Mouse (Mus musculus) hematopoietic stem cell, adult 5-6 weeks (primary cell): Measurements from ENCODE around the gene Gm44503. TPM values are rescaled to one million over a fixed set of nuclear protein-coding genes. Genes with fewer than 3 reads are reported as not detected.

Experiments used
- ATAC-seq, 2 experiments: fragments of 125-278 bp in 1 of 2; replicated peaks in 1 of 2; 2 replicates each; pipeline ENCODE4 v1.8.0; 2016 to 2017; ENCODE audit warnings: inconsistent platforms in 2 of 2, mild to moderate bottlenecking in 2 of 2, moderate number of reproducible peaks in 2 of 2, low read depth in 1 of 2, moderate TSS enrichment in 1 of 2; ENCODE audit not compliant: low FRiP score in 2 of 2, poor library complexity in 2 of 2, severe bottlenecking in 2 of 2, insufficient read depth in 1 of 2, low TSS enrichment in 1 of 2
- total RNA-seq: library from RNA; stranded (forward); fragments of 172-1452, 232-1000 nt; gene quantifications from 2 replicates; pipeline ENCODE4 v1.2.3, GENCODE M21; 2017

Gm44503 gene
- total RNA-seq, 1 experiment from 2014 or later, result not detected

GRCm38 (mm10) chr9:73002177-73002576 is 43.5 kb downstream of the Gm44503 start:
- no peak for ATAC-seq

GRCm38 (mm10) chr9:73004076-73004475 is 45.4 kb downstream of the Gm44503 start:
- ATAC-seq, result no peak

GRCm38 (mm10) chr9:73005106-73005505 is 46.5 kb downstream of the Gm44503 start:
- no peak for ATAC-seq

- no peak for ATAC-seq
These were observed 47.5 kb downstream of the Gm44503 start for GRCm38 (mm10) chr9:73006175-73006574.

- no peak for ATAC-seq
These were observed 49.7 kb downstream of the Gm44503 start for GRCm38 (mm10) chr9:73008384-73008783.

- ATAC-seq, result no peak
These were observed 54.0 kb downstream of the Gm44503 start for GRCm38 (mm10) chr9:73012629-73013028.

GRCm38 (mm10) chr9:73014724-73015123 is 56.1 kb downstream of the Gm44503 start:
- no peak for ATAC-seq

GRCm38 (mm10) chr9:73019841-73020240 is 61.2 kb downstream of the Gm44503 start:
- ATAC-seq, result no peak

- no peak for ATAC-seq
These were observed 62.0 kb downstream of the Gm44503 start for GRCm38 (mm10) chr9:73020566-73021097.

GRCm38 (mm10) chr9:73025818-73026636 is 67.4 kb downstream of the Gm44503 start:
- no peak for ATAC-seq

GRCm38 (mm10) chr9:73030443-73030842 is 71.8 kb downstream of the Gm44503 start:
- no peak; a peak in 1 of 4 replicates for ATAC-seq

GRCm38 (mm10) chr9:73031421-73031820 is 72.8 kb downstream of the Gm44503 start:
- no peak for ATAC-seq

GRCm38 (mm10) chr9:73033406-73033805 is 74.8 kb downstream of the Gm44503 start:
- no peak for ATAC-seq

- ATAC-seq, result peak; percentile 70 to 87
These were observed 80.7 kb downstream of the Gm44503 start for GRCm38 (mm10) chr9:73039222-73039945.

GRCm38 (mm10) chr9:73040080-73040479 is 81.4 kb downstream of the Gm44503 start, which contains the start of gene Pigb:
Pigb (minus strand) TSS chr9:73040378.
- no peak for ATAC-seq

- peak; percentile 82 to 84 for ATAC-seq
These were observed 85.8 kb downstream of the Gm44503 start, which contains the start of gene Rab27a for GRCm38 (mm10) chr9:73044146-73045079. Rab27a (plus strand) TSS chr9:73044854.

GRCm38 (mm10) chr9:73045204-73045603 is 86.6 kb downstream of the Gm44503 start:
- no peak for ATAC-seq
